Mouse (Mus musculus) CD8-positive naive resting alpha-beta T cell, adult 2 months (primary cell): ENCODE measurements at regions not wholly inside any gene's neighbourhood (a gene's known extent, or its start where the extent isn't known, plus 50 kb on each side); places are given as distances from the start of the nearest gene placed in this dataset.
A peak's percentile ranks its signal among the peaks of the same experiment; 100 is the strongest.

Source experiments
- DNase-seq, 2 experiments: peaks; one replicate each; pipeline ENCODE4 v3.0.0; 2022; ENCODE audit warnings: low read depth in 2 of 2, low spot score in 2 of 2

- no peak for DNase-seq
These were observed 94.0 kb downstream of the Hes1 start for GRCm38 (mm10) chr16:30158184-30158583.

- DNase-seq, result no peak
These were observed 96.2 kb downstream of the Hes1 start for GRCm38 (mm10) chr16:30160399-30160798.

GRCm38 (mm10) chr16:30163303-30163702 is 99.1 kb downstream of the Hes1 start:
- no peak for DNase-seq

- no peak for DNase-seq
These were observed 101.5 kb downstream of the Hes1 start for GRCm38 (mm10) chr16:30165667-30166180.

GRCm38 (mm10) chr16:30171381-30172079 is 95.8 kb downstream of the Cpn2 start:
- no peak for DNase-seq

- DNase-seq, result no peak
These were observed 95.1 kb downstream of the Cpn2 start for GRCm38 (mm10) chr16:30172136-30172731.

- DNase-seq, result no peak
These were observed 94.5 kb downstream of the Cpn2 start for GRCm38 (mm10) chr16:30172798-30173202.

GRCm38 (mm10) chr16:30173953-30174874 is 93.1 kb downstream of the Cpn2 start:
- DNase-seq, result no peak

- DNase-seq, result peak; percentile 23 to 44
These were observed 91.0 kb downstream of the Cpn2 start for GRCm38 (mm10) chr16:30176306-30176705.

GRCm38 (mm10) chr16:30177769-30178168 is 89.5 kb downstream of the Cpn2 start:
- peak; percentile 16 to 24 for DNase-seq

GRCm38 (mm10) chr16:30178596-30178995 is 88.7 kb downstream of the Cpn2 start:
- no peak for DNase-seq

- DNase-seq, result no peak
These were observed 87.8 kb downstream of the Cpn2 start for GRCm38 (mm10) chr16:30179504-30179976.

GRCm38 (mm10) chr16:30181116-30181515 is 86.2 kb downstream of the Cpn2 start:
- DNase-seq, result peak; percentile 32 to 48

- no peak for DNase-seq
These were observed 82.6 kb downstream of the Cpn2 start for GRCm38 (mm10) chr16:30184591-30185265.

- no peak for DNase-seq
These were observed 81.6 kb downstream of the Cpn2 start for GRCm38 (mm10) chr16:30185707-30186106.

GRCm38 (mm10) chr16:30186201-30186700 is 81.0 kb downstream of the Cpn2 start:
- DNase-seq, result no peak

GRCm38 (mm10) chr16:30186701-30187270 is 80.5 kb downstream of the Cpn2 start:
- no peak for DNase-seq

GRCm38 (mm10) chr16:30187400-30187799 is 79.9 kb downstream of the Cpn2 start:
- no peak for DNase-seq

- DNase-seq, result peak; percentile 50 to 68
These were observed 79.3 kb downstream of the Cpn2 start for GRCm38 (mm10) chr16:30187907-30188414.
